Mouse (Mus musculus): ENCODE results near the gene Gm5795.
"Not testable (repeated sequence)": the region's sequence is repeated elsewhere in the genome, so short reads cannot be mapped to it uniquely, and the experiment has no call there.

DNA sequence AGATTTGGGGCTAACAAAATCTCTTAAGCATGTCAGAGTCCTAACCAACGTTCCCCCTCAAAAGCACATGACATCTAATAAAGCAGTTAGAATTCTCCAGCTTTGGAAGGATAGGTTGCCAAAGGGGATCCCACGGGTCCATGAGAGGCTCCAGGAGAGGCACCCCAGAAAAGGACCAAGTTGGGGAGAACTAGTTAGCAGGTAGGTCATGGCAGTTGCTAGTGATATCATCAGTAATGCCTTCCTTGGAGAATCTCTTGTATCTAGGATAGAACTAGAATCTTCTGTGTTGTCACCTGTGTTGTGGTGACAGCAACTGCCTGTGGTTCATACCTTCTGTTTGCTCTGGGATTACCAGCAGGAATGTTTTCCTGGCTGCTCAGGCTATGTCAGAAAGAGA is at the start of gene Gm5795:
- TF ChIP-seq CTCF (conservative IDR thresholded peaks at IDR 0.05 in 1 of 2, IDR thresholded peaks at IDR 0.05 in 1 of 2; ENCODE audit: low read depth in 2 of 2, low read length in 2 of 2); ZMIZ1 (IDR thresholded peaks at IDR 0.05; ENCODE audit: low read depth, low read length); POLR2A (IDR thresholded peaks at IDR 0.05; ENCODE audit: low read depth, low read length); ZC3H11A (IDR thresholded peaks at IDR 0.05; ENCODE audit: low read depth, low read length); UBTF (IDR thresholded peaks at IDR 0.05; ENCODE audit: low read depth, low read length); KAT2A (IDR thresholded peaks at IDR 0.05; ENCODE audit: insufficient replicate concordance, low read length); GABPA (IDR thresholded peaks at IDR 0.05; ENCODE audit: insufficient replicate concordance, low read depth, low read length); TBP (conservative IDR thresholded peaks at IDR 0.05; ENCODE audit: low read depth, low read length); ZNF384 (IDR thresholded peaks at IDR 0.05; ENCODE audit: low read depth, low read length); ETS1 (conservative IDR thresholded peaks at IDR 0.05; ENCODE audit: low read depth, low read length); BHLHE40 (IDR thresholded peaks at IDR 0.05; ENCODE audit: low read depth, low read length); ZKSCAN1 (IDR thresholded peaks at IDR 0.05; ENCODE audit: borderline replicate concordance, low read depth, low read length); MYC (IDR thresholded peaks at IDR 0.05; ENCODE audit: low read depth, low read length): not testable (repeated sequence)
